Mouse (Mus musculus) kidney, adult 18-20 months (tissue): Measurements from ENCODE around the gene 4930523C07Rik.

Source experiments
- DNase-seq: peaks from one replicate; pipeline ENCODE4 v3.0.0; 2021

Gene 4930523C07Rik

GRCm38 (mm10) chr1:160044237-160045021 is at the start of gene 4930523C07Rik:
4930523C07Rik (plus strand) TSS chr1:160044382.
- peak; percentile 85 for DNase-seq

GRCm38 (mm10) chr1:159997329-159997728 is 46.9 kb upstream of the 4930523C07Rik start:
- DNase-seq = no peak

- no peak for DNase-seq
Measured at GRCm38 (mm10) chr1:159998349-159998748, 45.8 kb upstream of the 4930523C07Rik start.

- DNase-seq = no peak
Measured at GRCm38 (mm10) chr1:159999232-159999631, 45.0 kb upstream of the 4930523C07Rik start.

GRCm38 (mm10) chr1:160005319-160005718 is 38.9 kb upstream of the 4930523C07Rik start:
- no peak for DNase-seq

GRCm38 (mm10) chr1:160006919-160007588 is 37.1 kb upstream of the 4930523C07Rik start:
- DNase-seq = no peak

- no peak for DNase-seq
Measured at GRCm38 (mm10) chr1:160013042-160013441, 31.1 kb upstream of the 4930523C07Rik start.

DNA sequence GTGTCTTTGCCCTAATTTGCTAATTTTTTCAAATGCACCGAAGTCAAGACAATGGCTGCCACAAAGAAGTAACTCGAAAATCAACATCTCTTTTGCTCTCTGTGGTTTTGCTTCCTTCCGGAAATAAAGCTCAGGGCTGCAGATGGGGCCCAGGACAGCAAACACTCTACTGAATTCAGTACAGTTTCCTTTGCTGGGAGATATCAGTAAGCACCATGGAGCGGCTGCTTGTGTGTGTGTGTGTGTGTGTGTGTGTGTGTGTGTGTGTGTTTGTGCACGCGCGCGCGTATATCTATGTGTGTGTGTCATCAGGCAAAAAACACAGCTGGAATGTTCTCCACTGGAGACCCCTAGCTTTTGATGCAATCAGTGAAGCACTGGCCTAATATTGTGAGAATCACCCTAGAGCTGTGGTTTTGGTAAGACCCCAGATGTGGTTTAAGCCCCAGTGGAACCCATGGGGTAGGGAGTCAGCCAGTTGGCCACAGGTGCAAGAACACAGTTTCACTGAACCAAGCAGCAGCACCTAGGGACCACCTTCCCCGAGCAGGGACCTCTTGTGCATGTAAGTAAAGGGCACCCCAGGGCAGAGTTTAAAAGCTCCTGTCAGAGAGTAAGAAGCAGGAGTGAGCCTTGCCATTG is 19.7 kb upstream of the 4930523C07Rik start:
- no peak for DNase-seq

- no peak for DNase-seq
Measured at GRCm38 (mm10) chr1:160025146-160025894, 18.9 kb upstream of the 4930523C07Rik start.

GRCm38 (mm10) chr1:160025895-160026255 is 18.3 kb upstream of the 4930523C07Rik start:
- no peak for DNase-seq

DNA sequence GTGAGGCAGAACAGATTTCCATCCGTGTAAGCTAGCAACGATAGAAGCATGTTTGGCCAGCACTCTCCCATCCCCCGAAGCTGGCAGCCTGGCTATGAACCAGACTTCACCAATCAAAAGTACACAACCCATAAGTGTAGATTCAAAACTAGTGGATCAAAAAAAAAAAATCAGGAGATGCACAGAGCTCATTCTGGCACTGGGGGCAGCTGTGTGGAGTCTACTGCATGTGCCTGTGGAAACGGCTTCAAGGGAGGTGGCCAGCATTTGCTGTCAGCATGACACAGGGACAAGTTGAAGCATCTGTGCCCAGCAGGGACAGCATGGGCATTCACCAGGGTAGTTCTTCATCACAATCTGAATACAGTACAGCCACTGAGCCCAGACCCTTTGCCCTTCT is 16.2 kb upstream of the 4930523C07Rik start:
- DNase-seq = no peak

GRCm38 (mm10) chr1:160033948-160034598 is 10.1 kb upstream of the 4930523C07Rik start:
- no peak for DNase-seq

- DNase-seq = no peak
Measured at GRCm38 (mm10) chr1:160035561-160035960, 8.6 kb upstream of the 4930523C07Rik start.

DNA sequence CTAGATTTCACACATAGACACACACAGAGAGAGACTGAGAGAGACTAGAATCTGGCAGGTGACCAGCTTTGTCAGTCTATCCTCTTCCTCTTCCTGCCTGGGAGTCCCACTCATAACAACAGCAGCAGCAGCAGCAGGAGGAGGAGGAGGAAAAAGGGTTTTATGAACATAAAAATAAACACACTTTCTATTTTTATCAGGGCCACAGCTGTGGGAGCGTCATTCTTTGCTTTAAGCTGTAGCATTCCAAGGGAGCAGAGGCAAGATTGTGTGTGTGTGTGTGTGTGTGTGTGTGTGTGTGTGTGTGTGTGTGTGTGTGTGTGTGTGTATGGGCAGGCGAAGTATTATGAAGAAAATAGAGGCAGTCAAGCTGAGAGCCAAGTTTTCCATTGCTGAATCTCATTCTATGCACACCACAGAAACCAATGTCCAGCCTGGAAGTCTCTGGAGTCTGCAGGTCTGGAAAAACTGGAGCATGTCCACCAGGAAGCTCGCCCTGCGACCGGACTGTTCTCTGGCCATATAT is 7.1 kb upstream of the 4930523C07Rik start:
- peak; percentile 33 for DNase-seq

GRCm38 (mm10) chr1:160039951-160040645 is 4.1 kb upstream of the 4930523C07Rik start:
- DNase-seq = no peak

DNA sequence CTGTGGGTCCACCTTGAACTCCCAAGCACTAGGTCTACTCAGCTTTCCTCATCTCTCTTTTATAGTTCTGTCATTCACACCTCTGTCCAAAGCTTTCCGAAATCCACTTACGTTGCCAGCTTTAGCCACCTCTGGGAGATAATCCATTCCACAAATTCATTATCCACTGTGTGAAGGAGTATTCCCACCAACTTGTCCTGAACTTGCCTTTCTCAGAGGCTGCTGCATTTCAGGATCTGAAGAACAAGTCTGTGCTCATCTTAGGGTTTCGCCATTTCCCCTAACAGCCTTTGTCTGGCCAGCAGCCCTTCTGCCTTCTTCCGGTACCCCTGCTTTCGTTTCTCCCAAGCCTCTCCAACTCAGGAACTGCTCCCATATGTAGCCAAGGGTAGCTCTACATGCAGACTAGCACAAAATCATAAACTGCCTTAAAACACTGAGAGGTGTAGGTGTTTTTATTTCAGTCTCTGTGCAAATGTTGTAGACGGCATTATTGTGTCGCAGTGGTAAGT is 2.9 kb upstream of the 4930523C07Rik start:
- DNase-seq = no peak

GRCm38 (mm10) chr1:160042351-160042750 is 1.8 kb upstream of the 4930523C07Rik start:
- no peak for DNase-seq

DNA sequence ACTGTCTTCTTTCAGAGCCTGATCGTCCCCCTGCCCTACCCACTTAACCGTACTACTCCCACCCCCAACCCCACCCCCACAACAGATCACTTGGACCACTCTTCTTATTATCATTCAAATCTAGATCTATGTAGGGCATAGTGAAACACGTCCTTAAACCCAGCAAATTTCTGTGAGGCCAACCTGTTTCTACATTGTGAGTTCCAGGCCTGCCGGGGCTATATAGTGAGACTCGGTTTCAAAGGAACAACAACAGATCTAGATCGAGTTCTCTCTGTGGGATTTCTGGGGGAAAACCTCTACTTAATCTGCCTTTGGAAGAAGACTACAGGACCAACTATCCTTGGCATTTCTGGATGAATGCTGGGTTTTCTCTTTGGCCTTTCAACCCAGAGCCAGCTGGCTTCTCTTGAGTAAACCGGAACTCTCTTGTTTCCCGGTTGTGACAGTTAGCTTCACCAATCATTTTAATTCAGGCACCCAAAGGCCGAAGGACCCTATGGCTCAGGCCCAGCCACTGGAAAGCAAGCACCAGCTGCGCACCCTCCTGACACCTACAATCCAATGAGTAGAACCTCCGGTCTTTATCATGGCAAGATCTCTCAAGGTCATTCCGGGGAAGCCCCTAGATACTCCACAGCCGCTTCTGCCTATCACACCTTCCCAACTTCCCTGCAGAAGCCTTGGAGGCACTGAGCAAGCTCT is 759 bp upstream of the 4930523C07Rik start:
- DNase-seq = no peak

DNA sequence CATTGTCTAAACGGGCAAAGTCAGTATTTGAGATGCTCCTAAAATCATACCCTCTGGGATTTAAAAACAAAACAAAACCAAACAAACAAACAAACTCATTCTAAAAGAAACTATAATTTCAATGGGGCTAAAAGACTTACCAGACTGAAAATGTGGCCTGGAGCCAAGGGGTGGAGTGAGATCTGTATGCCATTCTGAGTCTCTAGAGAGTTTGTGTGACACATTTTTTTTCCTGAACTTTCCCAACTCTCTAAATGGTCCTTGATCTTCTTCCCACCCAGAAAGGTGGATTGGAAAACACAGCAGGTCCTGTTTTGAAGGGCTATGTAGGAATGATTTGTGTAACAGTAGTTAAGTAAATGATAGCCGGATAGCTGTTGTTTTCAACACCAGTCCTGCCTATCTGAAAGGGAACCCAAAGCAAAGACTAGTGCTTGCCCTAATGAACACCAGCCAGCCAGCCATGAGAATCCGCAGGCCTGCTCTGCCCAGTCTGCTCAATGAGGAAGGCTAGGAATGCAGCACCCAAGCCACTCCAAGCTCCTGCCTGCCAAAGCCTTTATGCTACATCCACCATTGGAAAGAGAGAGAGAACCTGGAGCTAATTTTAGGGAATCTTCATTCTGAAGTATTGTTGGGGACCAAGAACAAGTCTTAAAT is 1.0 kb downstream of the 4930523C07Rik start:
- peak; percentile 25 for DNase-seq

GRCm38 (mm10) chr1:160045971-160046370 is 1.8 kb downstream of the 4930523C07Rik start:
- no peak for DNase-seq
